ENCODE assay signal across 12 mouse cellular contexts in the genomic region with DNA sequence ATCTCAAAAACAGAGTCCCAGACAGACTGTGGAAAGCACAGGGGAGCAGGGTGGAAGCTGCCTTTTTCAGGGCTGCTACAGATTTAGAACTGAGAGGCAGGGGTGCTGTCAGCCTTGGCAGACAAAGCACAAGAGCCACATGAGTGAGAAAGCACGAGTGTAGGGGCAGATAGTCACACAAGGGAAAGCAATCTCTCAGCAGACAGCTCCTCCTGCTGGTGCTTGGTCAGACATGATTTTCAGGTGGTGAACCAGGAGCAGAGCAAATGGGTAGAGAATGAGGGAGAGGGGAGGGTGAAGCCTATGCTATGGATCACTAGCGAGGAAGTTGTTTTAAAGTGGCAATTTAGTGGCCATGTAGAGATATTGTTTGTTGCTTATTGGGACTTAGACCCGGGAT.
DNase-seq lines count a peak whose midpoint lies in the region.
"Had no signal": no experiment of that assay in that cellular context is flagged by ENCODE, and none has a peak within 500 bp of the region (broad histone marks: within the 10 kb centered on the region; RNA-seq: fewer than 3 reads in every experiment).

No protein-coding gene starts in this region.

- DNase-seq in cerebellum, postnatal 10 days = peak; percentile 12 to 20
- no peak for DNase-seq in cerebellum, postnatal 36 days
- DNase-seq in kidney, postnatal 4 days = peak; percentile 1 to 3
- no peak for DNase-seq in kidney, adult 18-20 months
- DNase-seq in right cerebral cortex, postnatal 4 days = peak; percentile 2
- DNase-seq in right cerebral cortex, adult 2 months (ENCODE audit: low spot score in 2 of 2) = no peak
- DNase-seq in urinary bladder, adult 2 months (ENCODE audit: low spot score) = no peak
- DNase-seq in gastrocnemius, adult 8-10 months (ENCODE audit: low spot score in 2 of 2) = no peak
- DNase-seq: adrenal gland, adult 2 months; liver; lung, postnatal 4 days; thymus, postnatal 36 days had no signal

Comparison
In these comparisons a context has a peak if more than half of its experiments do, and no peak if none do; other contexts are left out.
1. DNase-seq: peak in cerebellum, postnatal 10 days (2 of 2), kidney, postnatal 4 days (2 of 2) and right cerebral cortex, postnatal 4 days (single experiment); none in cerebellum, postnatal 36 days (0 of 2), kidney, adult 18-20 months (single experiment), right cerebral cortex, adult 2 months (0 of 2), urinary bladder, adult 2 months (single experiment) and gastrocnemius, adult 8-10 months (0 of 2).